Mouse (Mus musculus): ENCODE measurements around the gene Haspin.

GRCm38 (mm10) chr11:73144261-73144681 is 6.2 kb upstream of the Haspin start:
- TF ChIP-seq POLR2A (IDR thresholded peaks at IDR 0.05; ENCODE audit: control insufficient read depth, low read depth, low read length), result no peak
- no peak for TF ChIP-seq CTCF (IDR thresholded peaks at IDR 0.05; ENCODE audit: control insufficient read depth, insufficient read depth, insufficient replicate concordance, low read depth, low read length)

All from testis, adult 2 months (tissue).